Mouse (Mus musculus) heart, embryonic 11.5 days (tissue): ENCODE data around the gene Cmss1. TPM values are rescaled to one million over a fixed set of nuclear protein-coding genes. Genes with fewer than 3 reads are reported as not detected.

Source experiments
- ATAC-seq: fragments of 200-750 bp; cut with Nextera tagmentation; replicated peaks from 2 replicates; pipeline ENCODE4 v1.8.0; 2017; ENCODE audit warnings: moderate library complexity; ENCODE audit not compliant: insufficient number of reproducible peaks, low FRiP score, low TSS enrichment
- H3K27ac ChIP-seq: fragments of 300-500 bp; sonication (generic); 2 replicates; pipeline ENCODE4 v1.5.1; 2014; ENCODE audit warnings: mild to moderate bottlenecking, low read depth, low read length
- H3K27me3 ChIP-seq: fragments of 300-500 bp; sonication (generic); 2 replicates; pipeline ENCODE4 v1.6.1; 2014; ENCODE audit warnings: mild to moderate bottlenecking, low read length, mixed read lengths; ENCODE audit not compliant: control insufficient read depth, insufficient read depth
- H3K36me3 ChIP-seq: fragments of 300-500 bp; sonication (generic); 2 replicates; pipeline ENCODE4 v1.6.1; 2014; ENCODE audit warnings: mild to moderate bottlenecking, low read length, moderate library complexity, mixed read lengths; ENCODE audit not compliant: control insufficient read depth, insufficient read depth
- H3K4me1 ChIP-seq: fragments of 300-500 bp; sonication (generic); 2 replicates; pipeline ENCODE4 v1.6.1; 2014; ENCODE audit warnings: low read length; ENCODE audit not compliant: control insufficient read depth, insufficient read depth
- H3K4me2 ChIP-seq: fragments of 300-500 bp; sonication (generic); 2 replicates; pipeline ENCODE4 v1.6.1; 2014; ENCODE audit warnings: mild to moderate bottlenecking, moderate library complexity
- H3K4me3 ChIP-seq: fragments of 300-500 bp; sonication (generic); 2 replicates; pipeline ENCODE4 v1.5.1; 2014; ENCODE audit warnings: low read depth, low read length
- H3K9ac ChIP-seq: fragments of 300-500 bp; sonication (generic); 2 replicates; pipeline ENCODE4 v1.6.1; 2014; ENCODE audit warnings: mild to moderate bottlenecking, low read depth, low read length, moderate library complexity
- H3K9me3 ChIP-seq: fragments of 300-500 bp; sonication (generic); replicated peaks from 2 replicates; pipeline ENCODE4 v1.6.1; 2016; ENCODE audit warnings: low read length; ENCODE audit not compliant: control insufficient read depth
- WGBS: fragments of 180-500 bp; shearing (Covaris S2); extraction: QIAGEN DNeasy Blood & Tissue Kit; methylation state at CpG from one replicate; pipeline ENCODE4 v1.1.7; 2014; ENCODE audit not compliant: insufficient replicate concordance; 5-methylcytosine and 5-hydroxymethylcytosine counted together
- polyA plus RNA-seq: library from polyadenylated mRNA; unstranded; fragments of >200 nt; fragmentation: Nextera tagmentation; extraction: Ambion mirVana; gene quantifications from 2 replicates; pipeline ENCODE4 v1.2.1, GENCODE M21; 2014

Cmss1 gene
- polyA plus RNA-seq, 1 experiment from 2014 or later = 36.6 TPM

DNA sequence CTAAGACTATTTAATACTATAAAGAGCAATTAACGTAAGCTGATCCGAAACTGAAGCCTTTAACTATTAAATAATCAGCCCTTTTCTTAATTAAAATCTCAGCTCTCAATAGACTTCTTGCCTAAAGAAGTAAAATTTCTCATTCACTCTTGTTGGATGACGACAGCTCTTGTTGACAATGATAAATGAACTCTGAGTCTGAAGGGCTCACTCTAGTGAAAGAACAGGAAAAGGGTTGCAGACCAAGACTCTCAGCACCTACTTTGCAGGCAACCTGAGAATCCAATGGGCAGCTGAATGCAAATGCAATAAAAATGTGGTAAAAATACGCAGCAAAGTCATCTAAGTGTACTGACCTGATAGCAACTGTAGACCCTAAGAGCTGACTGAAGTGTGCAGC lies 81.2 kb downstream of the Cmss1 start:
- Histone ChIP-seq H3K4me2 (no peak overlapping the region), H3K9ac (no peak overlapping the region), H3K4me1 (peaks cover 12% of the 10 kb centered on the region; the same call in 1 of the 2 replicates), H3K9me3 (no peaks in the 10 kb centered on the region), H3K27ac (no peak overlapping the region), H3K27me3 (no peaks in the 10 kb centered on the region), H3K36me3 (no peaks in the 10 kb centered on the region), H3K4me3 (no peak overlapping the region)
- no peak for ATAC-seq
- WGBS = 71% methylated on average over 4 of the region's 4 CpGs

DNA sequence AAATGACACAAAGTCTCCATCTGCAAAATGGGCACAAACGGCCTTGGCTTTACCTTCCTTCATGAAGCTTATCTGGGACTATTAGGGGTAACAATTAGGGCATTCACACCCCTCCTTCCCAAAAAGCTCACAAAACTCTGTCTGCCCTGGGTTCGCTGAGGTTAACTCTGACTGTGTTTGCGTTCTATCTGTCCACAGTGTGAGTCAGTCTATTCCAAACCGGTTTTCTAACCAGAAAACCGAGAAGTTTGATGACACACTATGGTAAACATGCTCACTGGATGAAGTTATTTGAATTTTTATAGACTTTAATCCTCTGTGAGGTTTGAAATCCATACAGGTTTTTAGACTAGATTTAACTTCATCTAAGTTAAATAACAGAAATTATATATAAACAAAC lies 81.6 kb downstream of the Cmss1 start:
- Histone ChIP-seq H3K4me3 (no peak overlapping the region), H3K36me3 (no peaks in the 10 kb centered on the region), H3K4me1 (peaks cover 12% of the 10 kb centered on the region; the same call in 1 of the 2 replicates), H3K27ac (no peak overlapping the region), H3K27me3 (no peaks in the 10 kb centered on the region), H3K9ac (no peak overlapping the region), H3K4me2 (no peak overlapping the region), H3K9me3 (no peaks in the 10 kb centered on the region)
- no peak for ATAC-seq
- 77% methylated on average over 5 of the region's 5 CpGs for WGBS

DNA sequence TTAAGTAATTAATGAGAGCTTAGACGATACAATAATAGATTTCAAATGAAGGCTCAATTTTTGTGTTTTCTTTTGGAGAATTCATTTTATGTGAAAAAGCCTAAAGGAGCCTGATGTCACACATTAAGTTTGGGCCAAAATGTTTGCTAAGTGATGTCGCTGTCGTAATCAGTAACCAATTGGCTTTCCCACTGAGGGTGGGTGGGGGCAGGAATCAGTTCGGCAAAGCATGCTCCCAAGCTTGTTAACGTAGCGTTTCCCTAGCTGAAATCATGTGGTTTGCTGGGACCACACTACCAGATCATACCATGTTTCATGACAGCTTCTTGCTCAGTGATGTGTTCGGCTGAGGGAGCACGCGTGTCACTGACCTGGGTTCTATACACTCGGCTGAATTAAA lies 91.0 kb downstream of the Cmss1 start:
- ATAC-seq = no peak

DNA sequence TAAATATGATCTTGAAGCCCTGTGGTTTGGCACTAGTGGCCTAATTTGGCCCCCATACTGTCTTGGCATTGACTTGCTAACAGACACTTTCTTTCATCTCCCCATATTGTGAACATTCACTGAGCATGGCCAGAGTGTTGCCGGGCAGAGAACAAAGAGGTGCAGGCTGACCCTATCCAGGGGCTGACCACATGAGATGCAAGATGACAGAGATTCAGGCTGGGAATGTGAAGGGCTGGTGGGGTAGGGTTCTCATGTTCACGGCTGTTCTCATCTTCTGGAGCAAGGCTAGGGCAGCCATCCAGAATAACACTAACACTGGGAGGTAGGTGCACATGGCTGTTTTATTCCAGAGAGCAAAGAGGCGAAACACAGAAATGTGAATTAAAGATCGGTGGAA lies 92.3 kb downstream of the Cmss1 start:
- 74% methylated on average over 4 of the region's 4 CpGs for WGBS
- no peak overlapping the region for H3K27ac ChIP-seq

More for the DNA sequence above, 91.0 kb downstream of the Cmss1 start:
- Histone ChIP-seq H3K4me1 (no peaks in the 10 kb centered on the region), H3K9ac (no peak overlapping the region), H3K27ac (no peak overlapping the region), H3K9me3 (no peaks in the 10 kb centered on the region), H3K4me3 (no peak overlapping the region), H3K4me2 (no peak overlapping the region), H3K36me3 (no peaks in the 10 kb centered on the region), H3K27me3 (no peaks in the 10 kb centered on the region)
- 74% methylated on average over 10 of the region's 10 CpGs for WGBS

DNA sequence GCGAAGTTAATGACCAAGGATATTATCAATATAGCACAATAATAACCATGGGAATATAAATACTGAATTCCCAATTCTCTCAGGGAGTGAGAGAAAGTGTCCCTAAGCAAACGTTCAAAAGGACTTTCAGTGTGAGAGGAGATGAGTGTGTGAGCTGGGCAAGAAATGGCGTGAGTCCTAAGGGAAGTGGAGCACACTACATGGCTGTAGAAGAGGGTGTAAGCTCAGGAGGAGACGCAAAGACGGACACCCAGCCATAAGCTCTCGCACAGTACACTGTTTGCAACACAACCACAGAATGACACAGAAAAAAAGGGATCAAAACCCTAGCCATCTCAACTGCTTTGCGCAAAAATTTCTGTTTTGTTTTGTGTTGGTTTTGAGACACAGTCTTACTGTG lies 93.1 kb downstream of the Cmss1 start:
- no peaks in the 10 kb centered on the region for H3K9me3 ChIP-seq

More for the DNA sequence above, 92.3 kb downstream of the Cmss1 start:
- H3K9ac ChIP-seq = no peak overlapping the region
- no peaks in the 10 kb centered on the region for H3K27me3 ChIP-seq
- H3K9me3 ChIP-seq = no peaks in the 10 kb centered on the region
- no peaks in the 10 kb centered on the region for H3K36me3 ChIP-seq
- ATAC-seq = no peak
- no peak overlapping the region for H3K4me2 ChIP-seq
- no peaks in the 10 kb centered on the region for H3K4me1 ChIP-seq
- H3K4me3 ChIP-seq = no peak overlapping the region

DNA sequence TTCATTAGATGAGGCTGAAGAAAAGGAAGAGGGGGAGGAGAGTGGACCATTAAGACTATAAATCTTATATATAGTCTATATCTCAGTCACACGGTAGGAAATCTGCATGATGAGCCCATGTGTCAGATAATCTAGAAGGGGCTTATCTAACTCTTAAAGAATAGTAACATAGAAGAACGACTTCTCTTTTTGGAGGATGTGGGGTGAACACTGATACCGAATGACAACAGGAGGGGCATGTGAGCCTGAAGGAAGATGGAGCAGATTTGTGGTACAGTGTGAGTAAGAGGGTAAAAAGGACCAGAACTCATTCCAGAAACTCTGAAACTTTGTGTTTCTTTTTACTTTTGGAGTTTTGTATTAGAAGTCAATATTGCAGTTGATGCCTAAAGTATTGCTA lies 97.6 kb downstream of the Cmss1 start:
- 65% methylated on average over 3 of the region's 3 CpGs for WGBS
- ATAC-seq = no peak
- Histone ChIP-seq H3K9ac (no peak overlapping the region), H3K27me3 (no peaks in the 10 kb centered on the region), H3K27ac (no peak overlapping the region), H3K4me3 (no peak overlapping the region), H3K9me3 (no peaks in the 10 kb centered on the region), H3K4me1 (no peaks in the 10 kb centered on the region), H3K36me3 (no peaks in the 10 kb centered on the region), H3K4me2 (no peak overlapping the region)

More for the DNA sequence above, 93.1 kb downstream of the Cmss1 start:
- no peak overlapping the region for H3K27ac ChIP-seq
- no peak for ATAC-seq
- H3K27me3 ChIP-seq = no peaks in the 10 kb centered on the region
- H3K36me3 ChIP-seq = no peaks in the 10 kb centered on the region
- H3K4me1 ChIP-seq = no peaks in the 10 kb centered on the region
- 87% methylated on average over 7 of the region's 7 CpGs for WGBS
- H3K9ac ChIP-seq = no peak overlapping the region
- H3K4me2 ChIP-seq = no peak overlapping the region
- no peak overlapping the region for H3K4me3 ChIP-seq

DNA sequence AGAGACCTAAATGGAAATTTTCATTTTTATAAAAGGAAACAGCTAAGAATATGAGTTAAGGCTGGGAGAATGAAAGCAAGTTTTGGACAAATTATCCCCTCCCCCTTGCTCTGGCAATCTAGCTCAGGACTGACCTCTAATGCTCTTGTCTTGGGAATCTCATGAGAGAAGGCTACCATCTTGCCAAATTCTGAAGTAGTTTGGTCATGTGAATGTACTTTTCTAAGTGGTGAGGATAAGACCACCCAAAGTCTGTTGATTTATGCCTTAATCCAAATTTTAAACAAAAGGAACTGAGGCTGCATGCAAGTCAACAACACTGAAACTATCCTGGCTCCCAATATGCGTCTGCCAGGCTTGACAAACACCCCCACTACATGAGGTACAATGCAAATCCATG lies 98.3 kb downstream of the Cmss1 start:
- H3K9me3 ChIP-seq = no peaks in the 10 kb centered on the region
- H3K4me3 ChIP-seq = no peak overlapping the region
- WGBS = 76% methylated on average over 1 of the region's 1 CpGs
- no peak for ATAC-seq
- H3K9ac ChIP-seq = no peak overlapping the region
- no peaks in the 10 kb centered on the region for H3K4me1 ChIP-seq
- no peak overlapping the region for H3K4me2 ChIP-seq
- no peaks in the 10 kb centered on the region for H3K36me3 ChIP-seq
- no peak overlapping the region for H3K27ac ChIP-seq
- H3K27me3 ChIP-seq = no peaks in the 10 kb centered on the region

DNA sequence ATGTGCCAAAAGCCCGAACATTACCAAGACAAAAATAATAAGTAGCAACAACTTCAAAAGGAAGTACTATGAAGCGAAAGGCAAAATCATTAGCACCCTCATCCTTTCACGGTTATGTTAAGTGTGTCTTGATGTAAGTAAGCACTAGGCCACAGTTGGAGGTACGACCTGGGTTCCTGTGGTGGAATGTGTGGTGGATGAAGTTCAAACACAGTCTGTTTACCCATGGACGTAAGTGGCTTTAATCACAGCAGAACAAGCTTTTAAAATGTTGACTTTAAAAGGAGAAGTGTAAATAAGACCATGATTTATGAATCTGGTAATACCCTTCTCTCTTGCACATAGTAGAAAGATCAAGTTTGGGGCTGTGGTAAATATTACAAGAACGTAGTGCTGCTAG lies 100.5 kb downstream of the Cmss1 start:
- Histone ChIP-seq H3K9me3 (no peaks in the 10 kb centered on the region), H3K4me1 (no peaks in the 10 kb centered on the region), H3K27me3 (no peaks in the 10 kb centered on the region), H3K4me3 (no peak overlapping the region), H3K4me2 (no peak overlapping the region), H3K9ac (no peak overlapping the region), H3K36me3 (no peaks in the 10 kb centered on the region), H3K27ac (no peak overlapping the region)
- 78% methylated on average over 6 of the region's 6 CpGs for WGBS
- ATAC-seq = no peak

DNA sequence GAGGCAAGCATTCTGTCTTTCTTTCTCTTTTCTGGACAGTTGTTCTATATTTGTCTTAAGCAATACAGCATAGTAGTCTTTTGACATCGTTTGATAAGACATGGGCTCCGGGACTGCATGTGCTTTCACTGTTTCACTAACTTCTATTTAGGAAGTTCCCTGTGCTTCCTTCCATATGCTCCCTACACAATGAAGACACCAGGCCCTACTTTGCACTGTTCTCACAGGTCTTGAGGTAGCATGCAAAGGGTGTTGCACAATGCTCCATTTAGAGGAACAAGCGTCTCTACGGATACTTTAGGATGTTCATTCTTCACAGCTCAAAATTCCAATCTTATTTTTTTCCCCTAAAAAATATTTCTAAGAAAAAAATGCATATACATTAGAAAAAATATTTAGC lies 101.9 kb downstream of the Cmss1 start:
- H3K27me3 ChIP-seq = no peaks in the 10 kb centered on the region
- H3K36me3 ChIP-seq = no peaks in the 10 kb centered on the region
- no peak overlapping the region for H3K27ac ChIP-seq
- no peak overlapping the region for H3K4me3 ChIP-seq
- WGBS = 80% methylated on average over 4 of the region's 4 CpGs
- H3K4me1 ChIP-seq = no peaks in the 10 kb centered on the region
- no peak overlapping the region for H3K4me2 ChIP-seq
- ATAC-seq = no peak
- no peaks in the 10 kb centered on the region for H3K9me3 ChIP-seq
- H3K9ac ChIP-seq = no peak overlapping the region
